Mouse (Mus musculus) left cerebral cortex, postnatal 4 days (tissue): ENCODE data around the gene Bola1. TPM values are rescaled to one million over a fixed set of nuclear protein-coding genes. Genes with fewer than 3 reads are reported as not detected.

Experiments
- DNase-seq: peaks from one replicate; pipeline ENCODE4 v3.0.0-alpha.2; 2022
- intact Hi-C: fragments of 180-260 bp; cut with DNase I; formaldehyde crosslinking; loops from one replicate; pipeline ENCODE4 v1.15.1; 2025
- microRNA-seq: library from miRNA; unstranded; fragments of <30 nt; microRNA quantifications from one replicate; pipeline ENCODE4 v1.2.0, GENCODE M21; 2022
- total RNA-seq, 2 experiments: library from RNA; stranded (reverse); gene quantifications; 2 replicates each; pipeline ENCODE4 v1.2.3; 2021

Gene Bola1
- total RNA-seq, 2 experiments from 2014 or later = 18.7 to 24.7 TPM

- DNase-seq = no peak
- intact Hi-C loops = no loop called here
These were observed 59.2 kb downstream of the Bola1 start for GRCm38 (mm10) chr3:96160222-96160802.

- intact Hi-C loops = no loop called here
- no peak for DNase-seq
These were observed 59.7 kb downstream of the Bola1 start for GRCm38 (mm10) chr3:96159820-96160219.

GRCm38 (mm10) chr3:96155501-96155900, 64.0 kb downstream of the Bola1 start:
- intact Hi-C loops = no loop called here
- no peak for DNase-seq

GRCm38 (mm10) chr3:96152611-96153010, 66.9 kb downstream of the Bola1 start:
- DNase-seq = no peak
- intact Hi-C loops = no loop called here

GRCm38 (mm10) chr3:96151836-96152235, 67.7 kb downstream of the Bola1 start:
- DNase-seq = no peak
- intact Hi-C loops = no loop called here

GRCm38 (mm10) chr3:96147950-96148349, 71.6 kb downstream of the Bola1 start:
- no peak for DNase-seq
- intact Hi-C loops = loop anchor here (5.0 to 10.0 kb wide), 2 partner anchors 81 to 183 kb away; no protein-coding TSS in a partner anchor

Small RNAs within 50 kb of the gene (microRNA-seq; reads per million reads assigned to microRNA genes)
- gene Gm44492 (not detected), gene Gm47311 (not detected), gene Gm47313 (not detected)

Other genes with a start within 250 kb of the Bola1 start
- gene Plekho1, start 223.7 kb downstream of the Bola1 start, total RNA-seq = 10 to 100 TPM; 83.3 to 89.3 TPM
- 10 to 100 TPM; 53.6 to 54.1 TPM for gene Vps45, start 161.2 kb downstream of the Bola1 start, total RNA-seq
- gene Otud7b, start 115.2 kb downstream of the Bola1 start, total RNA-seq = 10 to 100 TPM; 17.6 to 17.9 TPM
- 1 to 10 TPM; 6.4 to 7.0 TPM for gene Mtmr11, start 57.7 kb downstream of the Bola1 start, total RNA-seq
- 10 to 100 TPM; 62.0 to 63.6 TPM for gene Sf3b4, start 47.4 kb downstream of the Bola1 start, total RNA-seq
- 100 to 1,000 TPM; 241 to 264 TPM for gene Sv2a, start 38.6 kb downstream of the Bola1 start, total RNA-seq
- 10 to 100 TPM; 21.6 to 26.0 TPM for gene Hist2h2ab, start 156 bp upstream of the Bola1 start, total RNA-seq
- 10 to 100 TPM; 70.9 to 71.7 TPM for gene Hist2h2ac, start 1.2 kb upstream of the Bola1 start, total RNA-seq
- gene Hist2h2be, start 1.4 kb upstream of the Bola1 start, total RNA-seq = 1 to 10 TPM; 4.6 to 5.2 TPM
- 10 to 100 TPM; 26.7 to 36.2 TPM for gene Hist2h3c2, start 19.4 kb upstream of the Bola1 start, total RNA-seq
- 100 to 1,000 TPM; 517 to 538 TPM for gene Hist2h2aa2, start 20.6 kb upstream of the Bola1 start, total RNA-seq
- gene Hist2h2aa1, start 25.8 kb upstream of the Bola1 start, total RNA-seq = 10 to 100 TPM in 1 of 2 experiments, 1 to 10 TPM in 1; 9.5 to 10.0 TPM
- under 1 TPM in 1 of 2 experiments, not detected in 1; 0.90 TPM for gene Hist2h3c1, start 27.0 kb upstream of the Bola1 start, total RNA-seq
- 10 to 100 TPM; 53.4 to 58.8 TPM for gene Hist2h4, start 43.6 kb upstream of the Bola1 start, total RNA-seq
- gene Hist2h3b, start 48.9 kb upstream of the Bola1 start, total RNA-seq = 100 to 1,000 TPM; 250 to 268 TPM
- 100 to 1,000 TPM; 306 to 312 TPM for gene Hist2h2bb, start 50.0 kb upstream of the Bola1 start, total RNA-seq
- 1 to 10 TPM in 1 of 2 experiments, under 1 TPM in 1; 0.52 to 1.2 TPM for gene Fcgr1, start 74.3 kb upstream of the Bola1 start, total RNA-seq
- gene BC107364, start 232.6 kb upstream of the Bola1 start, total RNA-seq = not detected